Mouse (Mus musculus): Measurements from ENCODE around the gene Klri1. TPM values are rescaled to one million over a fixed set of nuclear protein-coding genes. Genes with fewer than 3 reads are reported as not detected.

The Klri1 gene
- polyA plus RNA-seq (2014; fragmentation: Nextera tagmentation; extraction: Ambion mirVana) = not detected in 2 replicates

DNA sequence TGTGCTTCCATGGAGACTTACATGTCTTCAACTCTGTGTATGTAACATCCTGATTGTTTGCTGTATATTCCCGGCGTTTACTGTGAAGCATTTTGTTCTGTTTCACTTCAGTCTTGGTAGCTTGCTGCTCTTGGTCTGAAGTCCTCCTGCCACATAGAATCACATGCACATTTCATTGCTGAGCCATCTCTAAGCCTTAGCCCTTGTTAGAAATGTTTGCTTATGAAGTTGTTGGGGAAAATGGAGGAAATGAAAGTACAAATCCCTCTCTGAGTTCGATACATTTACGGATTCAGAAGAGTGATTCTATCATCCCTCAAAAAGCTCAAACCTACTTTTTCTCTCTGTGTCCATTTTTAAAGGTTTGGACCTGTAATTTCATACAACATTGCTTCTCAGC is at the start of gene Klri1:
Klri1 (minus strand) TSS at position 101 of the 400 bp plus-strand sequence.
- Histone ChIP-seq H3K4me1 (ENCODE audit: control insufficient read depth, insufficient read depth, low read length) (no peaks in the 10 kb centered on the region), H3K36me3 (ENCODE audit: control insufficient read depth, insufficient read depth, low read length) (no peaks in the 10 kb centered on the region), H3K27ac (ENCODE audit: low read depth, low read length) (no peak within 1 kb of the TSS), H3K4me2 (ENCODE audit: low read depth) (no peak within 1 kb of the TSS), H3K9ac (ENCODE audit: low read length) (no peak within 1 kb of the TSS), H3K9me3 (ENCODE audit: control insufficient read depth, low read length) (no peaks in the 10 kb centered on the region), H3K4me3 (ENCODE audit: low read depth, low read length) (no peak within 1 kb of the TSS), H3K27me3 (ENCODE audit: control insufficient read depth, insufficient read depth, low read length) (no peaks in the 10 kb centered on the region)
- no peak for ATAC-seq (ENCODE audit: insufficient read depth, low FRiP score, low TSS enrichment)
- WGBS = 89% methylated on average over 4 of the region's 4 CpGs
- DNase-seq (ENCODE audit: low spot score) = no peak

DNA sequence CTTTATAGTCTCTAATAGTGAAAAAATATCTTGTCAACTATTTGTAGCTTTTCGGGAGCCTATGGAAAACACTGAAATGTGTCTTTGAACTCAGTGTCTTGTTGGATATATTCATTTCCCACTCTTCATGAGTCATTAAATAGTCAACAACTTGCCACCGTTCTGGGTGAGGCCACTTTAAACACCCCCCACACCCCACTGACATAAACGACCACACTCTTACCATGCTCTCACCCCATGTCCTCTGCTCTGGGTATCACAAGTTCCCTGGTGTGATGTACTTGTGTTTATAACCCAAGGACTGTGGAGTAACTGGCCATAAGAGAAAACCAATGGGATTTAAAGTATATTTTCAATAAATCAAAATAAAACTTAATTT is 30.7 kb upstream of the Klri1 start:
- Histone ChIP-seq H3K4me3 (ENCODE audit: low read depth, low read length) (no peak overlapping the region), H3K9ac (ENCODE audit: low read length) (no peak overlapping the region), H3K9me3 (ENCODE audit: control insufficient read depth, low read length) (no peaks in the 10 kb centered on the region), H3K27ac (ENCODE audit: low read depth, low read length) (no peak overlapping the region), H3K4me2 (ENCODE audit: low read depth) (no peak overlapping the region), H3K36me3 (ENCODE audit: control insufficient read depth, insufficient read depth, low read length) (no peaks in the 10 kb centered on the region), H3K27me3 (ENCODE audit: control insufficient read depth, insufficient read depth, low read length) (no peaks in the 10 kb centered on the region), H3K4me1 (ENCODE audit: control insufficient read depth, insufficient read depth, low read length) (no peaks in the 10 kb centered on the region)
- WGBS = 73% methylated on average over 3 of the region's 3 CpGs
- DNase-seq (ENCODE audit: low spot score) = no peak
- no peak for ATAC-seq (ENCODE audit: insufficient read depth, low FRiP score, low TSS enrichment)

DNA sequence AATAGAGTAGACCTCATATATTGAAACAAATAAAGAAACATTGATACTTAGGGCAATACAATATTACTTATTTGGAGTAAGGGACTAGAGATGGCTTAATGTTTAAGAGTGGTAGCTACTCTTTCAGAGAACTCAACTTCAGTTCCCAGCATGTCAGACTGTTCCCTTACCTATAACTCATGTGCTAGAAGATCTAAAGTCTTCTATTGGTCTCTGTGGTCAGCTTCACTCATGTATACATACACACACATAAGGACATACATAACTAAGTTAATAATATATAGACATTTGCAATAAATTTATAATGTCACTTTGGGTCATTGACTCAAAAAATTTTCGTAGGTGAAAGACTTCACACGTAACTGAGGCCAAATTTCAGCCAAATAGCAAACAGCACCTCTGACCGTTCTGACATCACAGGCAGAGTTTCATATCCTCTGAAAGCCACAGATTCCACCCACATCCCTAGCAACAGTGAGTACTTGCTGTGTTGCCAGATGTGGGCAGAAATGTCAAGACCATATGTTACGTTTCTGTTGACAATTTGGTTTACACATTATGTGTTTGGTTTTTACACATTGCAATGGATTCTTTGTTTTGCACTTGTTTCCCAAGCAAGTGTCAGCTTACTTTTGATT is 30.2 kb upstream of the Klri1 start:
- Histone ChIP-seq H3K4me2 (ENCODE audit: low read depth) (no peak overlapping the region), H3K9ac (ENCODE audit: low read length) (no peak overlapping the region), H3K27me3 (ENCODE audit: control insufficient read depth, insufficient read depth, low read length) (no peaks in the 10 kb centered on the region), H3K36me3 (ENCODE audit: control insufficient read depth, insufficient read depth, low read length) (no peaks in the 10 kb centered on the region), H3K4me1 (ENCODE audit: control insufficient read depth, insufficient read depth, low read length) (no peaks in the 10 kb centered on the region), H3K9me3 (ENCODE audit: control insufficient read depth, low read length) (no peaks in the 10 kb centered on the region), H3K27ac (ENCODE audit: low read depth, low read length) (no peak overlapping the region), H3K4me3 (ENCODE audit: low read depth, low read length) (no peak overlapping the region)
- 80% methylated on average over 4 of the region's 4 CpGs for WGBS
- no peak for DNase-seq (ENCODE audit: low spot score)
- no peak for ATAC-seq (ENCODE audit: insufficient read depth, low FRiP score, low TSS enrichment)

DNA sequence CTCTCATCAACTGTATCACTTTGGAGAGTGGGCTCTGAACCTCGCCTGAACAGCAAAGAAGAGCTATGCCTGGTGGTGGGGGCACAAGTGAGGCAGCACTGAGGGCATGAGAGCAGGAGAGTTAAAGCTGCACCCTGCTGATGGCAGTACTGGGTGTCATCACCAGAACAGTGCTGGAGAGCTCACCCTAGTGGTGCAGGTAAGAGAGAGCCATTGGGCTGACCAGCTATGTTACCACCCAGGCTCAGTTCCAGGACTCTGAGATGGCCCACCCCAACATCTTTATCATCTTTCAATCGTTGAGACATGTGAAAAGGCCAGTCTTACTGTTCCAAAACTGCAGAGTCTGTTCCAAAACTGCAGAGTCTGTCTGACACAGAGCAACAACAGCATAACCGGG is 29.2 kb upstream of the Klri1 start:
- Histone ChIP-seq H3K9me3 (ENCODE audit: control insufficient read depth, low read length) (no peaks in the 10 kb centered on the region), H3K36me3 (ENCODE audit: control insufficient read depth, insufficient read depth, low read length) (no peaks in the 10 kb centered on the region), H3K27me3 (ENCODE audit: control insufficient read depth, insufficient read depth, low read length) (no peaks in the 10 kb centered on the region), H3K4me3 (ENCODE audit: low read depth, low read length) (no peak overlapping the region), H3K4me1 (ENCODE audit: control insufficient read depth, insufficient read depth, low read length) (no peaks in the 10 kb centered on the region), H3K27ac (ENCODE audit: low read depth, low read length) (no peak overlapping the region), H3K9ac (ENCODE audit: low read length) (no peak overlapping the region), H3K4me2 (ENCODE audit: low read depth) (no peak overlapping the region)
- WGBS = 69% methylated on average over 3 of the region's 3 CpGs
- ATAC-seq (ENCODE audit: insufficient read depth, low FRiP score, low TSS enrichment) (no peak), DNase-seq (ENCODE audit: low spot score) (no peak)

DNA sequence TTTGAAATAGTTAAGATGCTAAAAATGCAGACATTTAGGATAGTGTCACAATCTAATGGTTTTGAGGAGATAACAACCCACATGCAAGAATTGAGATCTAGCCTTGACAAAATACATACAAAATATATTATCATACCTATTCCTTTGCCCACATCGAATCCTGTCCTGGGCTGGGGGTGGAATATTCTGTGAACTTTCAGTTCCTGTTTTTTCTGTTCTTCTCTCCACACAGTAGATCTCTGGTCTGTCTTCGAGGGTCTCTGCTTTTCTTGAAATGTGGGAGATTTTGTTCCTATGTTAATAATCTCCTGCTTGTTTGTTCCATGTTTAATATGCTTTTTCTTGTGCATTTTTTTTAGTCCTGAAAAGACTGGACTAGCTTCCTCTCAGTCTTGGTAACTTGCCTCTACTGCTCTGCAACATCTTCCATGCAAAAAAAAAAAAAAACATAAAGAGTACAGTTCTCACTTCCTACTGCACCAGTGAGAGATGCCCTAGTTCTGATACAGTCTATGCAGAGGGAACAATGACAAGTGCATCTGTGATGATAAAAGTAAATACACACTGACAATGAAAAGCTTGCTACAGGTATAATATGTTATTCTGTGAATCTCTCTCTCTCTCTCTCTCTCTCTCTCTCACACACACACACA is 23.3 kb upstream of the Klri1 start, which contains the start of gene Klri2:
Klri2 (minus strand) TSS at position 416 of the 653 bp plus-strand sequence.
- Histone ChIP-seq H3K9me3 (ENCODE audit: control insufficient read depth, low read length) (no peaks in the 10 kb centered on the region), H3K4me1 (ENCODE audit: control insufficient read depth, insufficient read depth, low read length) (no peaks in the 10 kb centered on the region), H3K27ac (ENCODE audit: low read depth, low read length) (no peak within 1 kb of the TSS), H3K9ac (ENCODE audit: low read length) (no peak within 1 kb of the TSS), H3K27me3 (ENCODE audit: control insufficient read depth, insufficient read depth, low read length) (no peaks in the 10 kb centered on the region), H3K36me3 (ENCODE audit: control insufficient read depth, insufficient read depth, low read length) (no peaks in the 10 kb centered on the region), H3K4me3 (ENCODE audit: low read depth, low read length) (no peak within 1 kb of the TSS), H3K4me2 (ENCODE audit: low read depth) (no peak within 1 kb of the TSS)
- no peak for DNase-seq (ENCODE audit: low spot score)
- WGBS = 82% methylated on average over 2 of the region's 2 CpGs
- ATAC-seq (ENCODE audit: insufficient read depth, low FRiP score, low TSS enrichment) = no peak

DNA sequence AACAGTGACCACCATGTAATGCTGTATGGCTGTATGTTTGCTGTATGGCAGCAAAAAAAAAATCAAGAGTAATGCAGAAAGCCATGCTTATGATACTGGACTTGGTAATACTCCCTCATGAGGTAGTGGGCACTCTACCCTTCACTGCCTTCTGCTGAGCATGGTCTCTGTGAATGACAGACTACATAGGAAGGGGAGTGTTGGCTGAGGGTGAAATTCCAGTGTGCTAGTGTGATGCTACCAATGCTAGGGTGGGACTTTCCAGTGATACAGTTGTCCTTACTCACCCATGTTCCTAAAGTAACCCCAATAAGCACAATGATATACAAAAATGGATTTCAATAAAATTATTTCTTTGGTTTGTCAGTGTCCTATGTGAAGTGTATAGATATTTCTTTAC is 19.5 kb upstream of the Klri1 start:
- Histone ChIP-seq H3K9ac (ENCODE audit: low read length) (no peak overlapping the region), H3K4me2 (ENCODE audit: low read depth) (no peak overlapping the region), H3K27ac (ENCODE audit: low read depth, low read length) (no peak overlapping the region), H3K4me3 (ENCODE audit: low read depth, low read length) (no peak overlapping the region), H3K4me1 (ENCODE audit: control insufficient read depth, insufficient read depth, low read length) (no peaks in the 10 kb centered on the region), H3K27me3 (ENCODE audit: control insufficient read depth, insufficient read depth, low read length) (no peaks in the 10 kb centered on the region), H3K9me3 (ENCODE audit: control insufficient read depth, low read length) (no peaks in the 10 kb centered on the region), H3K36me3 (ENCODE audit: control insufficient read depth, insufficient read depth, low read length) (no peaks in the 10 kb centered on the region)
- DNase-seq (ENCODE audit: low spot score) (no peak), ATAC-seq (ENCODE audit: insufficient read depth, low FRiP score, low TSS enrichment) (no peak)

DNA sequence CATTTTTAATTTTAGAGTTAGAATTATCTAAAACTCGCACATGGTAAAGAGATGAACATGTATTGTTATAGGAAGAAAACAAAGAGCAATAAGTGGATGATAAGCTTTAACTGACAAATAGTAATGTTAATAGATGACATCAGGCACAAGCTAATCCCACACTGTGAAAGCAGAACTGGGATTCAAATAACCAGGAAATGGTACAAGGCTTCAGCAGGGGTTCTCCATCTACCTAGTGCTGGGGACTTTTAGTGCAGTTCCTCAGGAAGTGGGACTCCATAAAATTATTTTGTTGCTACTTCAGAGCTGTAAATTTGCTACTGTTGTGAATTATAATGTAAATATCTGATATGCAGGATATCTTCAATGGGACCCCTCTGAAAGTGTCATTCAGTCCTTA is 10.3 kb upstream of the Klri1 start:
- Histone ChIP-seq H3K4me3 (ENCODE audit: low read depth, low read length) (no peak overlapping the region), H3K27ac (ENCODE audit: low read depth, low read length) (no peak overlapping the region), H3K4me2 (ENCODE audit: low read depth) (no peak overlapping the region), H3K36me3 (ENCODE audit: control insufficient read depth, insufficient read depth, low read length) (no peaks in the 10 kb centered on the region), H3K9ac (ENCODE audit: low read length) (no peak overlapping the region), H3K4me1 (ENCODE audit: control insufficient read depth, insufficient read depth, low read length) (no peaks in the 10 kb centered on the region), H3K27me3 (ENCODE audit: control insufficient read depth, insufficient read depth, low read length) (no peaks in the 10 kb centered on the region), H3K9me3 (ENCODE audit: control insufficient read depth, low read length) (no peaks in the 10 kb centered on the region)
- WGBS = 77% methylated on average over 1 of the region's 1 CpGs
- no peak for ATAC-seq (ENCODE audit: insufficient read depth, low FRiP score, low TSS enrichment)
- no peak for DNase-seq (ENCODE audit: low spot score)

DNA sequence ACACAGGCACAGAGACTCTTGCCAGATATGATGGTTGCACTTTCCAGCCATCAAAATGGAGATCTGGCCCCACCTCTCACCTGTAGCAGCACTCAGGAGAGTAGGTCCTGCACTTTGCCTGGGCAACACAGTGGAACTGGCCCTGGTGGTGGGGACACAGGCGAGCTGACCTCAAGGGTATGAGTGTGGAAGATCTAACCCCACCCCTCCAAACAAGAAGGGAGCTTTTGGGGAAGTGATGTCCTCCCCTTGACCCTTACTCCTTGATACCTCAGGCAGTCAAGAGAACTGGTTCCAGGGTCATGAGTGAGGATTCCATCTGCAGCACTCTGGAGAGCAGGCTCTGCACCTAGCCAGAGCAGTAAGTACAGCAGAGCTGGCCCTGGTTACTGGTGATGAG is 4.5 kb upstream of the Klri1 start:
- H3K9ac ChIP-seq (ENCODE audit: low read length) = no peak overlapping the region
- H3K9me3 ChIP-seq (ENCODE audit: control insufficient read depth, low read length) = no peaks in the 10 kb centered on the region
- H3K4me1 ChIP-seq (ENCODE audit: control insufficient read depth, insufficient read depth, low read length) = no peaks in the 10 kb centered on the region
- no peak for DNase-seq (ENCODE audit: low spot score)
- 0 out of 2 replicates have a peak, but pooled peaks have one; percentile 30 for ATAC-seq (ENCODE audit: insufficient read depth, low FRiP score, low TSS enrichment)
- no peak overlapping the region for H3K27ac ChIP-seq (ENCODE audit: low read depth, low read length)
- WGBS = 64% methylated on average over 1 of the region's 1 CpGs
- H3K4me3 ChIP-seq (ENCODE audit: low read depth, low read length) = no peak overlapping the region
- H3K27me3 ChIP-seq (ENCODE audit: control insufficient read depth, insufficient read depth, low read length) = no peaks in the 10 kb centered on the region
- no peaks in the 10 kb centered on the region for H3K36me3 ChIP-seq (ENCODE audit: control insufficient read depth, insufficient read depth, low read length)
- no peak overlapping the region for H3K4me2 ChIP-seq (ENCODE audit: low read depth)

DNA sequence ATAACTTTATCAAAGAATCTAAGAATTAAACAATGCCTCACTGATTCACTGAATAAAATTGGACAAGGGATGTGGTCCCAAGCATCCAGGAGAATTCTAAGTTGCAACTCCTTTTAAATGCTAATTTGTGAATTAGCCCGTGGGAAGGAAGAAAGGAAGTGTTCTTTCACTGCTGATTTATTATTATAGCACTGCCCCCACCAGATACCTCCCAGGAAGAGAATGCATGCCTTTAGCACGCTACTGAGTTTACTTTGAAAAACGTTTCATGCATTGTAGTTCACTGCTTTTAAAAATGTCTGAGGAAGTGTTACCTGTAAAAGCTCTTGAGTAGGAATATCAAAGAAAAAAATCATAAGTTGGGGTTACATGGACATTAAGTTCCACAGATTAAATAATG is 3.6 kb upstream of the Klri1 start:
- Histone ChIP-seq H3K4me1 (ENCODE audit: control insufficient read depth, insufficient read depth, low read length) (no peaks in the 10 kb centered on the region), H3K27me3 (ENCODE audit: control insufficient read depth, insufficient read depth, low read length) (no peaks in the 10 kb centered on the region), H3K27ac (ENCODE audit: low read depth, low read length) (no peak overlapping the region), H3K9me3 (ENCODE audit: control insufficient read depth, low read length) (no peaks in the 10 kb centered on the region), H3K9ac (ENCODE audit: low read length) (no peak overlapping the region), H3K4me3 (ENCODE audit: low read depth, low read length) (no peak overlapping the region), H3K36me3 (ENCODE audit: control insufficient read depth, insufficient read depth, low read length) (no peaks in the 10 kb centered on the region), H3K4me2 (ENCODE audit: low read depth) (no peak overlapping the region)
- DNase-seq (ENCODE audit: low spot score) (no peak), ATAC-seq (ENCODE audit: insufficient read depth, low FRiP score, low TSS enrichment) (peak; percentile 80)
- WGBS = 7% methylated on average over 3 of the region's 3 CpGs

Measured in neural tube, embryonic 11.5 days (tissue).